Mouse (Mus musculus) kidney, postnatal 0 days (tissue): Measurements from ENCODE around the gene Dusp7. TPM values are rescaled to one million over a fixed set of nuclear protein-coding genes. Genes with fewer than 3 reads are reported as not detected.
A peak's percentile ranks its signal among the peaks of the same experiment; 100 is the strongest.

Experiments
- ATAC-seq: fragments of 200-750 bp; cut with Nextera tagmentation; replicated peaks from 2 replicates; pipeline ENCODE4 v1.8.0; 2017; ENCODE audit warnings: low read depth, moderate number of reproducible peaks, moderate TSS enrichment, moderate library complexity; ENCODE audit not compliant: low FRiP score
- DNase-seq: peaks from one replicate; pipeline ENCODE4 v3.0.0-alpha.2; 2016; ENCODE audit warnings: low spot score
- H3K27ac ChIP-seq: fragments of 300-500 bp; sonication (generic); 2 replicates; pipeline ENCODE4 v1.5.1; 2014; ENCODE audit warnings: mild to moderate bottlenecking
- H3K27me3 ChIP-seq: fragments of 300-500 bp; sonication (generic); 2 replicates; pipeline ENCODE4 v1.6.1; 2014; ENCODE audit warnings: low read length, mixed read lengths; ENCODE audit not compliant: insufficient read depth
- H3K36me3 ChIP-seq: fragments of 300-500 bp; sonication (generic); 2 replicates; pipeline ENCODE4 v1.6.1; 2014; ENCODE audit warnings: low read length, mixed read lengths; ENCODE audit not compliant: insufficient read depth
- H3K4me1 ChIP-seq: fragments of 300-500 bp; sonication (generic); replicated peaks from 2 replicates; pipeline ENCODE4 v1.6.1; 2014; ENCODE audit warnings: antibody characterized with exemption, low read length, mixed read lengths; ENCODE audit not compliant: insufficient read depth
- H3K4me2 ChIP-seq: fragments of 300-500 bp; sonication (generic); 2 replicates; pipeline ENCODE4 v1.6.1; 2014; ENCODE audit warnings: mild to moderate bottlenecking, low read length, moderate library complexity, mixed read lengths
- H3K4me3 ChIP-seq: fragments of 300-500 bp; sonication (generic); replicated peaks from 2 replicates; pipeline ENCODE4 v1.5.1; 2014; ENCODE audit warnings: low read depth, low read length
- H3K9ac ChIP-seq: fragments of 300-500 bp; sonication (generic); 2 replicates; pipeline ENCODE4 v1.6.1; 2014; ENCODE audit warnings: low read depth, low read length
- H3K9me3 ChIP-seq: fragments of 300-500 bp; sonication (generic); replicated peaks from 2 replicates; pipeline ENCODE4 v1.6.1; 2016; ENCODE audit warnings: low read length, inconsistent platforms, mixed read lengths
- CTCF ChIP-seq: IDR thresholded peaks from 2 replicates; pipeline ENCODE4 v1.5.1; 2016; ENCODE audit warnings: antibody characterized with exemption, low read depth, mild to moderate bottlenecking, moderate library complexity
- WGBS: fragments of 180-500 bp; shearing (Covaris S2); extraction: QIAGEN DNeasy Blood & Tissue Kit; methylation state at CpG from one replicate; pipeline ENCODE4 v1.1.7; 2014; 5-methylcytosine and 5-hydroxymethylcytosine counted together
- polyA plus RNA-seq: library from polyadenylated mRNA; unstranded; fragments of >200 nt; fragmentation: Nextera tagmentation; extraction: Ambion mirVana; gene quantifications from 2 replicates; pipeline ENCODE4 v1.2.1, GENCODE M21; 2015

The Dusp7 gene
- polyA plus RNA-seq, 1 experiment from 2014 or later = 15.8 TPM

- DNase-seq = peak; percentile 84
- H3K4me2 ChIP-seq = no peak overlapping the region
- no peak overlapping the region for H3K4me3 ChIP-seq
- H3K36me3 ChIP-seq = no peaks in the 10 kb centered on the region
- peak overlapping the region; percentile 85 for H3K27ac ChIP-seq
- peak overlapping the region; percentile 23; the same call in 1 of the 2 replicates for H3K9ac ChIP-seq
- peak; percentile 47; the same call in 1 of the 2 replicates for ATAC-seq
- peaks cover 24% of the 10 kb centered on the region for H3K4me1 ChIP-seq
- no peaks in the 10 kb centered on the region for H3K27me3 ChIP-seq
- WGBS = 21% methylated on average over 13 of the region's 13 CpGs
- TF ChIP-seq CTCF = 0 out of 2 replicates have a peak, but pooled peaks have one; percentile 4
- H3K9me3 ChIP-seq = no peaks in the 10 kb centered on the region
Measured at GRCm38 (mm10) chr9:106340501-106341312, 27.7 kb upstream of the Dusp7 start.

- H3K9ac ChIP-seq = no peak overlapping the region
- peaks cover 24% of the 10 kb centered on the region for H3K4me1 ChIP-seq
- H3K9me3 ChIP-seq = no peaks in the 10 kb centered on the region
- peak; percentile 69 for DNase-seq
- TF ChIP-seq CTCF = no peak
- no peak overlapping the region for H3K4me3 ChIP-seq
- no peak overlapping the region for H3K4me2 ChIP-seq
- H3K27me3 ChIP-seq = no peaks in the 10 kb centered on the region
- WGBS = 24% methylated on average over 3 of the region's 3 CpGs
- peak overlapping the region; percentile 85 for H3K27ac ChIP-seq
- no peaks in the 10 kb centered on the region for H3K36me3 ChIP-seq
- ATAC-seq = peak; percentile 59
Measured at GRCm38 (mm10) chr9:106341313-106341686, 27.1 kb upstream of the Dusp7 start.

- no peak for ATAC-seq
- peaks cover 24% of the 10 kb centered on the region for H3K4me1 ChIP-seq
- no peak for TF ChIP-seq CTCF
- H3K27ac ChIP-seq = no peak overlapping the region
- no peak for DNase-seq
- no peak overlapping the region for H3K4me3 ChIP-seq
- H3K9ac ChIP-seq = no peak overlapping the region
- no peaks in the 10 kb centered on the region for H3K27me3 ChIP-seq
- H3K9me3 ChIP-seq = no peaks in the 10 kb centered on the region
- H3K4me2 ChIP-seq = no peak overlapping the region
- no peaks in the 10 kb centered on the region for H3K36me3 ChIP-seq
- WGBS = 95% methylated on average over 9 of the region's 9 CpGs
Measured at GRCm38 (mm10) chr9:106342573-106342972, 25.9 kb upstream of the Dusp7 start.

- TF ChIP-seq CTCF = no peak
- 44% methylated on average over 6 of the region's 6 CpGs for WGBS
- Histone ChIP-seq H3K9me3 (no peaks in the 10 kb centered on the region), H3K27ac (no peak overlapping the region), H3K4me3 (no peak overlapping the region), H3K36me3 (no peaks in the 10 kb centered on the region), H3K4me2 (no peak overlapping the region), H3K27me3 (no peaks in the 10 kb centered on the region), H3K4me1 (peaks cover 11% of the 10 kb centered on the region), H3K9ac (no peak overlapping the region)
- no peak for ATAC-seq
- peak; percentile 68 for DNase-seq
Measured at GRCm38 (mm10) chr9:106345167-106345566, 23.3 kb upstream of the Dusp7 start.

- WGBS = 53% methylated on average over 6 of the region's 6 CpGs
- no peak for TF ChIP-seq CTCF
- DNase-seq (no peak), ATAC-seq (no peak)
- H3K9ac ChIP-seq = no peak overlapping the region
- no peak overlapping the region for H3K4me3 ChIP-seq
- no peak overlapping the region for H3K4me2 ChIP-seq
- no peaks in the 10 kb centered on the region for H3K36me3 ChIP-seq
- no peaks in the 10 kb centered on the region for H3K27me3 ChIP-seq
- H3K9me3 ChIP-seq = no peaks in the 10 kb centered on the region
- H3K27ac ChIP-seq = no peak overlapping the region
- H3K4me1 ChIP-seq = peaks cover 10% of the 10 kb centered on the region
Measured at GRCm38 (mm10) chr9:106345630-106346029, 22.8 kb upstream of the Dusp7 start.

GRCm38 (mm10) chr9:106348281-106348680 lies 20.2 kb upstream of the Dusp7 start:
- Histone ChIP-seq H3K4me2 (no peak overlapping the region), H3K4me3 (no peak overlapping the region), H3K9me3 (no peaks in the 10 kb centered on the region), H3K9ac (no peak overlapping the region), H3K27ac (peak overlapping the region; percentile 36; the same call in 1 of the 2 replicates), H3K27me3 (no peaks in the 10 kb centered on the region), H3K36me3 (no peaks in the 10 kb centered on the region), H3K4me1 (0 out of 2 replicates have a peak, but pooled peaks cover 3% of the 10 kb centered on the region)
- no peak for TF ChIP-seq CTCF
- WGBS = 37% methylated on average over 10 of the region's 10 CpGs
- DNase-seq (peak; percentile 21), ATAC-seq (no peak)
